Mouse (Mus musculus) NIH3T3 (cell line): ENCODE results near the gene Enthd1.
A peak's percentile ranks its signal among the peaks of the same experiment; 100 is the strongest.

Source experiments
- DNase-seq: peaks from one replicate; pipeline ENCODE4 v3.0.0-alpha.2; 2012; ENCODE audit warnings: low read depth

The Enthd1 gene

GRCm38 (mm10) chr15:80485601-80486000, 79.4 kb downstream of the Enthd1 start:
- no peak for DNase-seq

- DNase-seq: no peak
These were observed 81.8 kb downstream of the Enthd1 start for GRCm38 (mm10) chr15:80483041-80483705.

DNA sequence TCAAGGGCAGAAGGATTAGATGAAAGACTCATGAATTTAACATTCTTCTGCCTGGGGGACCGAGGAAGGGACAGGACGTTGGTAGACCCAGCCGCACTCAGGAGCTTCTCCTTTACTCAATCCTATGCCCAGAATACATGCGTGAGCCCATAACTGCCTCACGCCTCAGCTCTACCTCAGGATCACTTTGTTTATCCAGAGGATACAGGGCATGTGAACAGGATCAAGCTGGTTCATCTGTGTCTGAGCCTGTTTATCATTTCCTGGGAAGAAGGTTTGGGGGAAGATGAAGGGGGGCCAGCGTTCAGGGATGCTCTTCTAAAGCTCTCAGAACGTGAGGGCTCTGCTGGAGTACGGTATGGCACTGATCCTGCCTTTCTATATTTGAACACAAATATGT, 82.6 kb downstream of the Enthd1 start:
- DNase-seq: no peak

GRCm38 (mm10) chr15:80474429-80475002, 90.4 kb downstream of the Enthd1 start:
- no peak for DNase-seq

GRCm38 (mm10) chr15:80467876-80468275, 97.1 kb downstream of the Enthd1 start:
- DNase-seq: peak; percentile 17

DNA sequence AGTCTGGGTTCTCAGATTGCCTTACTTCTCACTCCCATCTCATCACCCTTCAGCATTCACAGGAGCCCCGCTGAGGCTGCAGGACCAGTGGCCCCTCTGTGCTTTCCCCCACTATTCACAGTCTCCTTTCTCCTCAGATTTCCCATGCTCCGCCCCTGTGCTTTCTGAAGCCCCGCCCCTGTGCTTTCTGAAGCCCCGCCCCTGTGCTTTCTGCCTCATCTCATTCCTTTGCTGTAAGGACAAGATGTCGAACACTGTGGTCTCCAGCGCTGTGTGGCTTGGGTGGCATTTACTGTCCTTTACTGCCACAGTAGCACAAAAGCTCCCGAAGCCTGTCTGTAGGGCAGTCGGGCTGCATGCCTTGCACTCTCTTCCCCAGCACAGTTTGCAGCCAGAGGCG, 102.8 kb downstream of the Enthd1 start:
- DNase-seq: peak; percentile 15

GRCm38 (mm10) chr15:80461446-80461845, 103.5 kb downstream of the Enthd1 start:
- no peak for DNase-seq

DNA sequence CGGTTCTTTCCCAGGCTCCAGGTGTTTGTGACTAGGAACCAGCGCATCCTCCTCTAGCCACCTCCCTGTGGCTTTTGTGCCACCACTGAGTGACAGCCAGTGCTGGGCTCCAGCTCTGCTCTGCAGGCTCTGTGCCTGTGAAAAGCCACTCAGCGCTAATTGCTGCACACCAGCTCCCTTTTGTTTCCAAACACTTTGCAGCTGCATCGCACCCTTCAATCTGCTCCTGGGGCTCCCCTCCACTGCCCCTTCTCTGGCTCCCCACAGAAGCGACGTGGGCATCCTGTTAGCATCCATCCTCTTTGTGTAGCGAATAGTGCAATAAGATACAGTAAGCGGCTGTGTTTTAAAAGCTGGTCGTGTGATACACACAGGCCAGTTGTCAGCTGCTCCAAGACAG, 104.9 kb downstream of the Enthd1 start:
- DNase-seq: no peak

GRCm38 (mm10) chr15:80457984-80458383, 107.0 kb downstream of the Enthd1 start:
- no peak for DNase-seq

- DNase-seq: no peak
These were observed 110.5 kb downstream of the Enthd1 start for GRCm38 (mm10) chr15:80454486-80454885.

DNA sequence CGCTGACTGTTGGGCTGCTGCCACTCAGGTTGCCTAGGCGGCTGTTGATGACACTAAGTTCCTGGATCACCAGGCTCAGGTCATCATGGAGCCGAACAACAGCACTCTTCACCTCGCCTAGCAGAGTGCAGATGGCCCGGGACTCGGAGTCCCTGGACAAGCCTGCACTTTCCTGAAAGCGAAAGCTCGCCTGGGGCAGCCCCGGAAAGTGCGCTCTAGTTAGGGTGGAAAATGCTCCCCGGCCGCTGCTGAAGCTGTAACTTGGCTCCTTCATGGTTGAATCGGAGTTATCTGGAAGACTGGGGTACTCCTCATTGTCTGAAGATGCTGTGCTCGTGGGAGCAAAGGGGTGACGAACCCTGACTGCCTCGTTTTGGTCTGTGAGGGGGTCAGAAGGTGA, 112.5 kb downstream of the Enthd1 start:
- no peak for DNase-seq

DNA sequence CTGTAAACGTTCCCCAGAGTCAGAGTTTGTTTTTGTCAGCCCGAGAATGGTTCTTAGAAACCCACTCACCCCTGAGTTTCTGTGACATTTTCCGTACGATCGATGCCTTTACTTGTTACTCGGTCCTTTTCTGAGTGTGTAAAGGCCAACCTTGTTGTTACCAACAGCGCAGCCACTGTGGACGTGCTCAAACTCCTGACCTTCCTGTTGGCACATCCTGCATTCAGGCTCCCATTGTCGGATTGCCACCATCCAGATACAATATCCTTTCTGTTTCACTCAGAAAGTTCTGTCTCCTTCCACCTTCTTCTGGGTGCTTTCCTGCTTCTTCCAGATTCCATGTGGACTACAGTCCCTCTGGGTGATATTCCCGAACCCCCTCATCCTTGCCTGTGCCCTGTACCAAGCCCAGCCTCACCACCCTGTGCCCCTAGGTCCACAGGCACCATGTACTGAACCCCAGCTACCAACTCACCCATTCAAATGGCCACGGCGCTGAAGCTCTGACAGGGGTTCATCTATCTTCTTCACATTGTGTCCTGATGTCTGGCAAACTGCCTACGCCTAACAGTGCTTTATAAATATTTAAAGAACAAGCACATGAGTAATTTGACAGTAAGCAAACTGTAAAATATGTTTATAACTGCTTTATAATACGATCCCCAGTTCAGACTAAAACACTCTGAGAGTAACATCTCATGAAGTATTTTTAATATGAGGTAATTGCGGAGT, 118.8 kb downstream of the Enthd1 start:
- DNase-seq: peak; percentile 44

- DNase-seq: no peak
These were observed 124.8 kb downstream of the Enthd1 start for GRCm38 (mm10) chr15:80440195-80440594.

GRCm38 (mm10) chr15:80438423-80438822, 126.5 kb downstream of the Enthd1 start:
- no peak for DNase-seq

DNA sequence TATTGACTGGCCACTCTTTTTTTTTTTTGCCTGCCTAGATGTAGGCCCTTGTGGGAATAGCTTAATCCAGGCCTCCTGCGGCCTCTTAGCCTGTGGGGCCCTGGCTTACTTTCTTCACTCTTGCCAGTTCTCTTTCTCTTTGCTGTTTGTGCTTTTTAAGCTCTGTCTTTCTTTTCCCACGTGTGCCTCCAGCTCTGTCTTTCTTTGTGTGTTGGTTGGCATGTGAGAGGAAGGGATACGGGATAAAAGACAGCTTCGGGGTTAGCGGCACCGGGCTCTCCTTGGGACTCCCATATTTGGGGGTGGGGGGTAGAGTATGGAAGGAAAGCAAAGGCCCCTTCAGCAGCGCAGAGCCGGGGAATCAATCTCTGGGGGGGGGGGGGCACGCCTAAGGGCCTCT, 127.0 kb downstream of the Enthd1 start:
- DNase-seq: peak; percentile 32

DNA sequence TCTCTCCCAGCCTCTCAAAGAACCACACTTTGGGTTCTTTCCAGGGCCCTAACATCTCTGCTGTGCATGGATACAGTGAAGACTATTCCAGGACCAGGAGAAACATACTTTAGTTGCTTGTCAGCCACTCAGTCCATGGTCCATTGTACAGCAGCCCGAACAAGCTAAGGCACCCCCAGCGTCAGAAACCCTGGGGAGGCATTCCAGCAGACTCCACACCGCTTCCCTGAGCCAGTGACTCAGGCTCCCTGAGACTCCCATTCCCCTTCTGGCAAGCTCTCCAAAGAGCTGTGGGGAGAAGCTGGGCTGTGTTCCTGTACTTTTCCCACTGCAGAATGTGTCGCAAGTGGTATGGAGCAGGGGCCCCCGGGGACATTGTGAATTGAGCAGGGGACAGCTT, 128.0 kb downstream of the Enthd1 start:
- DNase-seq: peak; percentile 88

- DNase-seq: no peak
These were observed 134.6 kb downstream of the Enthd1 start for GRCm38 (mm10) chr15:80430324-80430723.

- no peak for DNase-seq
These were observed 146.8 kb downstream of the Enthd1 start for GRCm38 (mm10) chr15:80418146-80418545.

GRCm38 (mm10) chr15:80417066-80417465, 147.9 kb downstream of the Enthd1 start:
- DNase-seq: no peak

DNA sequence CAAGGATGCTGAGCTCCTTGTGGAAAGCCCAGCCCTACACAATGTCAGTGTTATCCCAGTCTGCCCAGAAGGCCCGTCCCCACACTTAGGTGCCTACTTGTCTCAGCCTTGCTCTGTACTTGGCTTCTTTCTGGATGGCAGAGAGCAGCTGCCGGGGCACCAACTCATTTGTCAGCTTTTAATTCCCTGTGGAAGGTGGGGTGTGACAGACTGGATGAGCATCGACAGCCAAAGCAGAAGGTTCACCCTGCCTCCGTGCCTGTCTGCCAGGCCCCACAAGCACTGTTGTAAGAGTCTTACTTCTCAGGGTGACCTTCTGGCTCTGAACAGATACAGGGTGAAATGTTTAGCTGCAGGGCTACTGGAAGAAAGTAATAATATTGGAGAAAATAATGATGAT, 149.8 kb downstream of the Enthd1 start:
- DNase-seq: no peak

DNA sequence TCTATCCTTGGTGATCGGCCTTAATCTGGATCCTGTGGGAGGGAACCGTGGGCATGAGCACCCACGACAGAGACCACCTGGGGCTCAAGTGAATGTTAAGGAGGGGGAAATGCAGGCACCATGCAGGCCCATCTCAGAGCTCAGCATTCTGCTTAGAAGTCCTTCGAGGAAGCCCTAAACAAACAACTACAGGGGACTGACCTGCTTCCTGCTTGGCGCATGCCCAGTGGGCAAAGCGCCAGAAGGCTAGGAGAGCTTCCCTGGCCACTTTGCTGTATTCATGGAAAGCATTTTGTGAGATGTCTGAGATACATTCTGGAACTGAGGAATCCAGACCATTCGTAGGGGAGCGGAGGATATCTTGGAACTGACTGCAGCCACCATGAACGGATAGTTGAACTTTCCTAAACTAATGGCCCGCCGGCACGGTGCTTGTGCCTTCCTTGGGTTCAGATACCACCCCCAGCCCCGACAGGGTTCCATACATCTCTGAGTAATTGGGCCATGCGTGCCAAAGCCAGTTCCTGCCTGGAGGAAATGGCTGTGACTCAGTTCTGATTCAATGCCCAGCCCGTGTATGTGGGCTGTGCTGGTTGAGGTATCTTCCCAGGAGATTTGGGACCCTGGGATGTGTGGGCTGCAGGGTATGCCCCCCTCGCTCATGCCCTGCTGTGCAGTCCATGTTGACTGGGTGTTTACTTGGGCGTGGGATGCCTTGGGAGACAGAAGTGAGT, 150.8 kb downstream of the Enthd1 start:
- peak; percentile 86 for DNase-seq

DNA sequence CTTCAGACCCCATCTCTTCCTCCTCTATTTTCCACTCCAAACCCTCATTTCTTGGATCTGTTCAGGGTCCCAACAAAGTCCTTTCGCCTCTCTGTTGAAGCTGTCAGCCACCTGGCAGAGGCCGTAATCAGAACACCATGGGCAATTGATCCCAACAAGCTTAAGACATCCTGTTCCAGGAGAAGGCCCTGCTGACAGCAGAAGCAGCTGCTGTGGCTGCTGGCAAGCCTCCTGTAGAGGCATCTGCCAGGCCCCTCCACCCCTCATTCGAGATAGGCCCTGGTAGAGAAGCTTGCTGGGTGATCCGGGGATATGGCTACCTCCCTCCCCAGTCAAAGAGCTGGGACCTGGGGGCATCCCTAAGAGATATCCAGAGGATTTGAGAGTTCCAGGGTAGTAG, 151.9 kb downstream of the Enthd1 start:
- no peak for DNase-seq

- no peak for DNase-seq
These were observed 154.3 kb downstream of the Enthd1 start for GRCm38 (mm10) chr15:80410661-80411060.
